Mouse (Mus musculus) heart, postnatal 14 days (tissue): ENCODE results near the gene Kif3b. TPM values are rescaled to one million over a fixed set of nuclear protein-coding genes. Genes with fewer than 3 reads are reported as not detected.
A peak's percentile ranks its signal among the peaks of the same experiment; 100 is the strongest.

Experiments
- DNase-seq, 2 experiments: peaks; one replicate each; pipeline ENCODE4 v3.0.0; 2021 to 2022
- intact Hi-C: fragments of 180-260 bp; cut with DNase I; formaldehyde crosslinking; loops from one replicate; pipeline ENCODE4 v1.15.1; 2025
- total RNA-seq, 2 experiments: library from RNA; stranded (reverse); gene quantifications; 2 replicates each; pipeline ENCODE4 v1.2.3; 2021

Kif3b gene
- total RNA-seq, 2 experiments from 2014 or later, result 9.7 to 10.1 TPM

DNA sequence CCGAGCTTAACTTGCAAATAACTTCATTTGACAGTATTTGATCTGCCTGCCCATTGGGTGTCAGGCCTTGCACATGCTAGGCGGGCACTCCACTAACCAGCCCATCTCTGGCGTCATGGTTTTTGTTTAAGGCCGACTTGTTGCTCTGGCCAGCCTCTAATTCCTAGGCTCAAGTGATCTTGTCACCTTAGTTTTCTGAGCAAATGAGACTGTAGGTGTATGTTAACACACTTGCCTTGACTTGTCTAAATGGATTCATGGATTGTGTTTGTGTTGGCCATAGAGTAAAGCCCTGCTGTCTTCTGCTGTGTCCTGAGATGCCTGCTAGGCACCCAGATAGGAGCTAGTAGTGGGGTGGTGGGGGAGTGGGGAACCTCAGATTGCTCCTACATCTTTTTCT lies 4.0 kb downstream of the Kif3b start:
- no peak for DNase-seq
- intact Hi-C loops, result no loop called here

DNA sequence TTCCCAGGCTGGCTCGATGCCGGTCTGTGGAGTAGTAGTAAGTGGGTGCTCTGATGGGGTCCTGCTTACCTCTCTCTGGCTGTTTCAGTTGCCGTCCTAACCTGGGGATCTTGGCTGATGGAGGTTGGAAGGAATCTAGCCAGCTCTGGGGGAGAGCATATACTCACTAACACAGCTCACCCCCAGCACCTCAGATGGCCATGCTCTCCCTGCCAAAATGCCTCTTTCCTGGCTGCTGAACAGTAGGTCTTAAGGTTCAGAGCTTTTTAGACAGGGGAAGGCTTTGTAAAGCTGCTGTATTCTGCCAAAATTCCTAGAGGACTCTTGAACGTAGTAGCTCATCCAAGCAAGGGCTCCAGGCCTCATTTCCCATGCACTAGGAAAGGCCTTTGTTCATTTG lies 6.6 kb downstream of the Kif3b start:
- intact Hi-C loops, result no loop called here
- DNase-seq, result no peak

DNA sequence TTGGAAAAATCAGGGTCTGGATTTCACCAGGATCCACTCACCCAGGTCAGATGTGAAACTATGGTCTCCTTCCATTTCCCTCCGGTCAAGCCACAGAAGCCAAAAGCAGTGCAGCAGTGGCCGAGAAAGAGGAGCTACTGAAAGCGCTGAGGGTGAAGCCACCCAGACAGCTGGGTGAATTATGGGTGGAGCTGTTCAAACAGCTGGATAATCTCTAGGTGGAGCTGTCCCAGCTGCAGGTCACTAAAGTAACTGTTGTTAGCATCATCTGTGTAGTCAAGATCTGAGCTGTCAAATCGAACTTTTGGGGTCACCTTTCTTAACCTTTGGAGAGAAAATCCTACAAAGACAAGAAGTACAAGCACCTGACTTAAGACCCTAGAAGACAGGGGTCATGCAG lies 7.2 kb downstream of the Kif3b start:
- intact Hi-C loops, result no loop called here
- DNase-seq, result peak; percentile 13 to 16

GRCm38 (mm10) chr2:153298863-153299262 lies 7.7 kb downstream of the Kif3b start:
- DNase-seq, result peak; percentile 12 to 32

DNA sequence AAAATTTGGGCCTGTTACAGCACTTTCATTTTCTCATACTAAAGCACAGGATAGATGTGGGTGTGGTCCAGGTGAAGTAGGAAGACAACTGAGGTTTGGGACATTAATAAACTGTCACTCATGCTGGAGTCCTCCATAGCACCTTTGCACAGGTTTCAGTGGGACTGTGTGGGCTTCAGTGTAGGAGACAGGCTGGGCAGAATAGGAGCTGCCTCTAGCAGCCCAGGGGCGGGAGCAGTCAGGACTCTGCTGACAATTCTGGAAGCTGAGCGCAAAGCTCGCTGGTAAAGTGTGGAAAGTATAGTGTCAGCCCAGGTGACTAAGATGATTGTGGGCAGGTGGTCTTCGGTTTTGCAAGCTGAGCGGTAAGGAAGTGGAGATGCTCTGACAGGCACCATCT lies 9.9 kb downstream of the Kif3b start:
- no peak for DNase-seq
- intact Hi-C loops, result loop anchor here (10.0 kb wide), 1 partner anchor 284 kb away; no protein-coding TSS in a partner anchor

More at GRCm38 (mm10) chr2:153298863-153299262, 7.7 kb downstream of the Kif3b start:
- intact Hi-C loops, result no loop called here

- intact Hi-C loops, result loop anchor here (5.0 to 10.0 kb wide), 2 partner anchors 92 to 280 kb away; no protein-coding TSS in a partner anchor
- no peak for DNase-seq
Measured at GRCm38 (mm10) chr2:153305240-153305639, 14.0 kb downstream of the Kif3b start.

DNA sequence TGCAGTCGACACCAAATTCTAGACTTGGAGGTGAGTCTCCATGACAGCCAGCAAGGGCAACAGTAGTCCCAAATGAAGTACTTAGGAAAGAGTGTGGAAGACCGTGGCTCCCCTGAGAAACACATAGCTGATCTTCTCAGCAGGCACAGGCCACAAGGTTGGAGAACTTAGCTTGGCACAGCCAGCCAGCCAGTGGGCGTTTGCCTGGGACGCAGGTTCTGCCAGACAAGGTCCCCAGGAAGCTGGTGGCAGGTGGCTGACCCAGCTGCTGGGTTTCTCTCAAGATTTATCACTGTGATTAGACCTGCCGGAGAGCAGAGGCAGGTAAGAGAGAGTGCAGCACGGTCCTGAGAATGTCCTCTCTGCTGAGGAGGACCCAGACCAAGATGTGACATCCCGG lies 17.4 kb downstream of the Kif3b start:
- DNase-seq, result no peak
- intact Hi-C loops, result loop anchor here (5.0 to 10.0 kb wide), 2 partner anchors 89 to 276 kb away; no protein-coding TSS in a partner anchor

DNA sequence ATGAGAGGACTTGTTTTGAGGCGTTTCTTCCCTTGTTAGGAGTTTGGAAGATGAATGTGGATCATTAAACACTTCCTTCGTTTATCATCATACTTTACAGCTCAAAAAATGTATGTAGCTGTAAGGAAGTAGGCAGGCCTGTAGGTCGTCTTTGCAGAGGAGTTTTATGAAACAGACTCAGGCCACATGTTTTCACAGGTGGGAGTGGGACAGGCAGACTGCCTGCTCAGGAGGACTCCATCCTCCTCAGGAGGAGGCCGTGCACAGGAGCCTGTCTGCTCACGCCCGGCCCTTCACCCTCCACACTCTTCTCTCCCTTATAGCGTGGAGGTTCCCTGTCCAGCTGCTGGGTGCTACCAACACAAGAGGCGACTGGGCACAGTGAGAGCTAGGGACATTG lies 17.9 kb downstream of the Kif3b start:
- intact Hi-C loops, result loop anchor here (5.0 to 10.0 kb wide), 2 partner anchors 88 to 276 kb away; no protein-coding TSS in a partner anchor
- DNase-seq, result no peak

DNA sequence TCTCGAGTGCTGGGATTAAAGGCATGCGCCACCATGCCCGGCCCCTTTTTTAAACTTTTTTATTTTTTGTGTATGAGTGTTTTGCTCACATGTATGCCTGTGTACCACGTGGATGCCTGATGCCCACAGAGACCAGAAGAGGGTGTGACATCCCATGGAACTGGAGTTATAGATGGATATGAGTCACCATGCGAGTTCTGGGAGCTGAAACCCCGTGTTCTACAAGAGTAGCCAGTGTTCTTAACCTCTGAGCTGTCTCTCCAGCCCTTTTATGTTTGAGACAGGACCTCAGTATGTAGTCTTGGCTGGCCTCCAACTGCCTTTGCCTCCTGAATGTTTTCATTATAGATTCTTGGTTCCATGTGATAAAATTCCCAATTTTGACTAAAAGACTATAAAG lies 19.0 kb downstream of the Kif3b start:
- no peak for DNase-seq
- intact Hi-C loops, result no loop called here

DNA sequence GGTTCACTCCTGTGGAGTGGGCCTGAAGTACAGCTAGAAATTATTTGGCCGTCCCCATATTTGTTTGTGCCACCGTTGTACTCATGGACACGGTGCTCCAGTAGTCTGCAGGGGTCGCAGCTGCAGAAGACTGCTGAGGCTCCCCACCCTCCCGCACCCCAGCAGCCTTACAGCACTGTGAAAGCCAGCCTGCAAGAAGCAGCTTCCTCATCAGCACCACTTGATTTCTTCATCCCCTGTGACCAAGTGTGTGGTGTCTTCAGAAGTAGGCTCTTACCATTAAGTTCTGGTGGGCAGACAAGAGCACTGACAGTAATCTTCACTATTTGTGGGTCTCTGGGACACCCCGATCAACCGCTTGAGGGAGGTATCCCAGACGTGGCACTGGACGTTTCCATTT lies 21.7 kb downstream of the Kif3b start:
- DNase-seq, result no peak
- intact Hi-C loops, result no loop called here

DNA sequence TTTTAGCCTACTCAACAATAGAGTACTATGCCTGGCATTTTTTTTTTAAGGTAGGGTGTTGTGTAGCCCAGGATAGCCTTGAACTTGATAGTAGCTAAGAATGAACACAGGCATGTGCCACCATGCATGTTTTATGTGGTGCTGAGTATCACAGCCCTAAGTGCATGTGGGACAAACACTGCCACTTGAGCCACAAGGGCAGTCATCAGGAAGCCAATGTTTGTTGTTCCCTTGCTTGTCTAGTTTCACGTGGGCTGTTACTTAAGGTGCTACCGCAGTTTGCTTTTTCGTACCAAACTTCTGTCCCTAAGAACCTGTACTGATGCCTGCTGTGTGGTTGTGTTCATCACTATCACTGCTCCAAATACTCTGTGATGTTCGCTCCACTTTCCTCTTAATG lies 27.2 kb downstream of the Kif3b start:
- DNase-seq, result no peak
- intact Hi-C loops, result no loop called here

- peak in 1 of 2 experiments; percentile 14 for DNase-seq
- intact Hi-C loops, result no loop called here
Measured at GRCm38 (mm10) chr2:153319036-153319643, 27.9 kb downstream of the Kif3b start.

GRCm38 (mm10) chr2:153325706-153326376 lies 34.6 kb downstream of the Kif3b start:
- no peak for DNase-seq
- intact Hi-C loops, result no loop called here

DNA sequence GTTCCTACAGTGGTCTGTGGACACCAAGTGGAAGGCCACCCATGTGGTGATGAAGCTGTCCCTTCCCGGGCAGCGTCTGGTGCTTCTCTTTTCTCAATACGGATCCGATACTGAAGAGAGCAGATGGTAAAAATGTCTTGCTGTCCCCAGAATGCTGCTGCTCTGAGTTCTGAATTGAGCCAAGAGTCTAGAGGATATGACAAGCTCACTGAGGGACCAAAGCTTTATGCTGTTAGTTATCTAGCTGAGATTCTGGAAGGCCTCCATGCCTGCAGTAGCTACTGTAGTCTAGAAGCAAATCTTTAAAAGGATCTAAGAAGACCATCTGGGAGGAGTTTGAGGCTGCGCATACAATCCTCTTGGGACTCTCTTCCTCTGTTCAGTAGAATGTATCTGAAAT lies 41.1 kb downstream of the Kif3b start:
- intact Hi-C loops, result no loop called here
- DNase-seq, result no peak

DNA sequence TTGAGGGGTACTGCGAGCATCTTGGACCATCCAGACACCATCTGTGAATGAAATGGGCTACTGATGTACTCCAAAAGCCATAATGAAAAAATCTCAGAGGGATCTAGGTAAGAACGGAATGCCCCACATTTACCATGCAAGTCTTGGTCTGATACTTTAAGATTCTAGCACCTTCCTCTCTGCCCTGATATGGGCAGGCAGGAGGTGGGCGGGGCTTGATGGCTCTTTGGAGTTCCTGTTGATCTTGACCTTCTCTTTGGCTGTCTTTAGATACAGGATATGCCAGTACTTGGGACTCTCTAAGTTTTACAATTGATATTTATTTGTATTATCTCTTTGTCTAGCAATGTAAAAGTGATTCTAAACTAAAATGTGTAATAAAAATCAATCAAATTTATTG lies 41.8 kb downstream of the Kif3b start:
- intact Hi-C loops, result no loop called here
- no peak for DNase-seq

DNA sequence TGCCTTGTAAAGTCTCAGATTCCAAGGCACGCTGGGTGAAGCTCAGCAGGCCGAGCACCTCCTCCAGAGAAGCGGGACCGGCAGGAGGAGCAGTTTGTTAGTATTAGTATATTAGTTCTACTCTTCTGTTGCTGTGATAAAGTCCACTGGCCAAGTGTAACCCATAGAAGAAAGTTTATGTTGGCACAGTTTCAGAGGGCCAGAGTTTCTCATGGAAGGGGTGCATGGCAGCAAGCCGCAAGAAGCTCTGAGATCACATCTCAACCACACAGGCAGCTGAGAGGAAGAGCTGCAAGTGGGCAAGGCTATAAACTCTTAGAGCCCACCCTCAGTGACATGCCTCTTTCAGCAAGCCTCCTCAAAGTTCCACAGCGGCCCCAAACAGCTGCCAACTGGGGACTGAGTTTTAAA lies 42.6 kb downstream of the Kif3b start:
- DNase-seq, result no peak
- intact Hi-C loops, result no loop called here

DNA sequence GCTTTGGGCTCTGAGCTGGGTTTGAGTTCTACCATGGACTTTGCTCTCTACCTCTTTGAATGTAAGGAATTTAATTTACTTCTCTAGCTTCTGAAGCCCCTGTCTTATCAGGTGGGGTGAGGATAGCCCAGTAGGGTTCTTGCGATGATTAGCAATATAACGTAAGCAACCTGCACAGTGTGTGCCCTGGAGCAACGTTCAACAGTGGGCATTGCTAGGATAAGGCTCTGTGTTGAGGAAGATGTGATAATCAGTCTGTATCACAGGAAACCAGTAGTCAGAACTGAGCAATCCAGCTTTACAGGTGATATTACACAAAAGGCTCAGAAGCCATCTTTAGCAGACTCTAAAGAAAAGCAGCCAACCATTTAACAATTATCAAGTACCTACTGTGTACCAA lies 43.1 kb downstream of the Kif3b start:
- no peak for DNase-seq
- intact Hi-C loops, result no loop called here

GRCm38 (mm10) chr2:153336117-153336516 lies 44.9 kb downstream of the Kif3b start:
- no peak for DNase-seq
- intact Hi-C loops, result no loop called here

DNA sequence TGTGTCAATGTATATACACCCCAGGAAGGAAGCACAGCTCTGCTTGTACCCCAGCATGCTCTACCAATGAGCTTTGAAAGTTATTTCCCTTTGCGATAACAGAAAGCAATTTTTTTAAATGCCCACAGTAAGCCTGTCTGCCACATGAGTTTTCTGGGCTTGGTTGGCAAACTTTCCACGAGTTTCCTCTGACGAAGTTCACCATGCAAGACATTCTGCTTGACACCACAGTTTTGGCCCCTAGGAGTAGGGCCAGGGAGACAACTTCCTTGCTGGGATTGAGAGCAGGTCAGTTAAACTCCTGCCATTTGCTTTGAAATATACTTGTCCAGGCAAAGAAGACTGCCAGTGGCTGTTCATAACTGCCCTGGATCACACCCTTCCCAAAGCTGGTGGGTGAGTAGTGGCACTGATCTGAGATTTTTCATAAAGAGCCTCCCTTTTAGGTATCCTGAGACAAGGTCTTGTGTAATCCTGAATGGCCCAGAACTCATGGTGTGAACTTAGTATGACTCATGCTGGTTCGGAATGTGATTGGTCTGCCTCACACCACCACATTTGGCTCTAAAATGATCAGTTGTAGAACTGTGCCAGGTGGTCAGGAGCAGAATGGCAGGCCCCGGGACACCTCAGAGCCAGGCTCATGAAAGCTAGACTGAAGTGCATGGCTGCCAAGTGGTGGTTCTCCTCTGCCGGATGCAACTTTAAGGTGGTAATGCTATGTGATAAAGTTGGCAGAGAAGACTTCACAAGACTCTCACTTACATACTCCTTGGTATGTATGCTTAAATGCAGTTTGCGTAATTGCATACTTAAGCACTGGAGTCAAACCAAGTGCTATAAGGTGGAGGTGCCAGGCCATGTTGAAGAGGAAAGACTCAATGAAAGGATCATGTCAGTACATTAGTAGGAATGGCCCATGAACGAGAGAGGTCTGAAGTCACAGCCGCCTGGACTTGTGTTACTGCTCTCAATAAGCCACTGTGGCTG lies 47.4 kb downstream of the Kif3b start:
- intact Hi-C loops, result no loop called here
- DNase-seq, result no peak

- DNase-seq, result no peak
- intact Hi-C loops, result no loop called here
Measured at GRCm38 (mm10) chr2:153342166-153342565, 51.0 kb downstream of the Kif3b start.

- DNase-seq, result no peak
- intact Hi-C loops, result no loop called here
Measured at GRCm38 (mm10) chr2:153342602-153343001, 51.4 kb downstream of the Kif3b start.
